Mouse (Mus musculus) neural tube, embryonic 12.5 days (tissue): ENCODE measurements around the gene Golga2. TPM values are rescaled to one million over a fixed set of nuclear protein-coding genes. Genes with fewer than 3 reads are reported as not detected.
"Not testable (repeated sequence)": the region's sequence is repeated elsewhere in the genome, so short reads cannot be mapped to it uniquely, and the experiment has no call there.

Source experiments
- ATAC-seq: fragments of 200-750 bp; cut with Nextera tagmentation; 2 replicates; pipeline ENCODE4 v1.8.0; 2017; ENCODE audit warnings: low read depth, mild to moderate bottlenecking, moderate TSS enrichment, moderate library complexity; ENCODE audit not compliant: low FRiP score
- H3K27ac ChIP-seq: fragments of 300-500 bp; sonication (generic); 2 replicates; pipeline ENCODE4 v1.5.1; 2016
- H3K27me3 ChIP-seq: fragments of 300-500 bp; sonication (generic); replicated peaks from 2 replicates; pipeline ENCODE4 v1.6.1; 2016; ENCODE audit warnings: mild to moderate bottlenecking
- H3K36me3 ChIP-seq: fragments of 300-500 bp; sonication (generic); 2 replicates; pipeline ENCODE4 v1.6.1; 2016; ENCODE audit warnings: mild to moderate bottlenecking
- H3K4me1 ChIP-seq: fragments of 300-500 bp; sonication (generic); 2 replicates; pipeline ENCODE4 v1.6.1; 2016
- H3K4me2 ChIP-seq: fragments of 300-500 bp; sonication (generic); replicated peaks from 2 replicates; pipeline ENCODE4 v1.6.1; 2016; ENCODE audit warnings: mild to moderate bottlenecking
- H3K4me3 ChIP-seq: fragments of 300-500 bp; sonication (generic); 2 replicates; pipeline ENCODE4 v1.5.1; 2016
- H3K9ac ChIP-seq: fragments of 300-500 bp; sonication (generic); 2 replicates; pipeline ENCODE4 v1.6.1; 2016; ENCODE audit warnings: mild to moderate bottlenecking
- H3K9me3 ChIP-seq: fragments of 300-500 bp; sonication (generic); 2 replicates; pipeline ENCODE4 v1.6.1; 2016; ENCODE audit warnings: mild to moderate bottlenecking
- WGBS: fragments of 180-500 bp; shearing (Covaris S2); methylation state at CpG from one replicate; pipeline ENCODE4 v1.1.7; 2016; 5-methylcytosine and 5-hydroxymethylcytosine counted together
- polyA plus RNA-seq: library from polyadenylated mRNA; unstranded; fragments of >200 nt; fragmentation: Nextera tagmentation; extraction: Ambion mirVana; gene quantifications from 2 replicates; pipeline ENCODE4 v1.2.1, GENCODE M21; 2016

Gene Golga2
- polyA plus RNA-seq, 1 experiment from 2014 or later: 32.4 TPM

DNA sequence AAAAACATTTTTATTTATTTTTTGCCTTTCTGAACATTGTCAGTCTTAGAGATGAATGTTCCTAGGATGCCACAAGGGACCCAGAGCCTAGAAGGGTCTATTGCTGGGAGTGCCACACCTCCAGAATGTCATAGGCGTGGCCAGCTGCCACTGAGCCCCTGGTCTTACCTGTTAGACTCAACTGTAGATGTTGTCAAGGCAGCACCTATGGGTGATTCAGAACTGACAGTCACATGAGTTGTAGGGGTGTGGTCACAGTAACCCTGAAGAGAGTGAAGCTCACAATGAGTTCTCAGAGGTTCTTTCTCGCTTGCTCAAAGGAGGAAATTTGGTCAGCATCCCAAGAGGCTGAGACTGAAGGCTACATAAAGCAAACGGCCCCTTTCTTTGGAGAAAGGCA is 8.1 kb downstream of the Golga2 start:
- H3K36me3 ChIP-seq: peaks cover 64% of the 10 kb centered on the region
- H3K9ac ChIP-seq: no peak overlapping the region
- 88% methylated on average over 3 of the region's 3 CpGs for WGBS
- ATAC-seq: no peak
- H3K27ac ChIP-seq: no peak overlapping the region
- H3K4me3 ChIP-seq: no peak overlapping the region
- H3K27me3 ChIP-seq: no peaks in the 10 kb centered on the region
- H3K4me1 ChIP-seq: no peaks in the 10 kb centered on the region
- no peaks in the 10 kb centered on the region for H3K9me3 ChIP-seq
- H3K4me2 ChIP-seq: no peak overlapping the region

- H3K36me3 ChIP-seq: peaks cover 65% of the 10 kb centered on the region
- H3K4me1 ChIP-seq, H3K4me3 ChIP-seq, H3K4me2 ChIP-seq, ATAC-seq, H3K27me3 ChIP-seq, H3K27ac ChIP-seq, H3K9ac ChIP-seq, H3K9me3 ChIP-seq: not testable (repeated sequence)
- WGBS: 91% methylated on average over 2 of the region's 2 CpGs
Observed at GRCm38 (mm10) chr2:32295842-32296241, 8.7 kb downstream of the Golga2 start.

DNA sequence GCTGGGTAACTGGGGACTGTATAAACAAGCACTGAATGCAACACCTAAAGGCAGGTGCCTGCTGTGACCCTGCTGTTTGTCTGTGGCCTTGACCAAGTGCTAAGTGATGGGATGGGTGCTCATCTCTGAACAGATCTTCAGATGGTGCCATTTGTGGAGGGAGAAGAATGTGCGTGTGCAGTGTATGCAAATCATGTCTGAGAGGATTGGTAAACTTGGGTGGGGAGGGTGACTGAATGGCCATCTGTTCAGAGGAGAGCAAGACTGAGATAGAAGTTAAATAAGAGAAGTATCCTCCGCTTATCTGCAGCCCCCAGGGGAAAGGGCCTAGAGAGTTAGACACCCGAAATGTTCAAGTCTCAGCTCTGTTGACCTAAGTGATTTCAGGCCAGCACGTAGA is 12.3 kb downstream of the Golga2 start:
- no peak overlapping the region for H3K9ac ChIP-seq
- H3K27ac ChIP-seq: no peak overlapping the region
- H3K4me3 ChIP-seq: no peak overlapping the region
- H3K27me3 ChIP-seq: no peaks in the 10 kb centered on the region
- no peaks in the 10 kb centered on the region for H3K9me3 ChIP-seq
- peaks cover 75% of the 10 kb centered on the region for H3K36me3 ChIP-seq
- H3K4me2 ChIP-seq: no peak overlapping the region
- WGBS: 88% methylated on average over 4 of the region's 4 CpGs
- H3K4me1 ChIP-seq: no peaks in the 10 kb centered on the region
- no peak for ATAC-seq

- WGBS: 89% methylated on average over 10 of the region's 10 CpGs
- ATAC-seq: no peak
- H3K27me3 ChIP-seq: no peaks in the 10 kb centered on the region
- H3K4me1 ChIP-seq: no peaks in the 10 kb centered on the region
- no peaks in the 10 kb centered on the region for H3K9me3 ChIP-seq
- no peak overlapping the region for H3K27ac ChIP-seq
- H3K9ac ChIP-seq: no peak overlapping the region
- H3K4me2 ChIP-seq: no peak overlapping the region
- H3K36me3 ChIP-seq: peaks cover 81% of the 10 kb centered on the region
- H3K4me3 ChIP-seq: no peak overlapping the region
Observed at GRCm38 (mm10) chr2:32302952-32303351, 15.8 kb downstream of the Golga2 start.

DNA sequence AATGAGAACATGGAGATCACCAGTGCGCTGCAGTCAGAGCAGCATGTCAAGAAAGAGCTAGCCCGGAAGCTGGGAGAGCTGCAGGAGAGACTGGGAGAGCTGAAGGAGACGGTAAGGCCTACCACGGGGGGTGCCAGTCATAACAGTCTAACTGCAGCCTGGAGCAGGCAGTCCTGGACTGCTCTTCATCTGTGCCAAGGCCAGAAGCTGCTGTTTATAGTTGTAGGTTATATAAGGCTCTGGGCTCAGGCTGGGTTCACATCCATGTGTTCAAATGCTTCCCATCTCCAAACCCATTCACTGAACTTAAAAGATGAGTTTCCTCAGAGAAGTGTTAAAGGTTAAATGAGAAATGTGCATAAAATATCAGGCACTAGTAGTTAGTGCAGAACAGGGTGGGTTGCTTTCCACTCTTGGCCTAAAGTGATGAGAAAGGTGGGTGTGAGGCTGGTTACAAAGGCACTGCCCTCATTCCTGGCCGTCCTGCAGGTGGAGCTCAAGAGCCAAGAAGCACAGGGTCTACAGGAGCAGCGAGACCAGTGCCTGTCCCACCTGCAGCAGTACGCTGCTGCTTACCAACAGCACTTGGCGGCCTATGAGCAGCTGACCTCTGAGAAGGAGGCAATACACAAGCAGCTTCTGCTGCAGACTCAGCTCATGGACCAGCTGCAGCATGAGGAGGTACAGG is 17.1 kb downstream of the Golga2 start:
- H3K9ac ChIP-seq: no peak overlapping the region
- WGBS: 58% methylated on average over 8 of the region's 8 CpGs
- no peak overlapping the region for H3K4me2 ChIP-seq
- H3K36me3 ChIP-seq: peaks cover 78% of the 10 kb centered on the region
- no peaks in the 10 kb centered on the region for H3K4me1 ChIP-seq
- ATAC-seq: no peak
- no peaks in the 10 kb centered on the region for H3K27me3 ChIP-seq
- H3K4me3 ChIP-seq: no peak overlapping the region
- no peaks in the 10 kb centered on the region for H3K9me3 ChIP-seq
- no peak overlapping the region for H3K27ac ChIP-seq

DNA sequence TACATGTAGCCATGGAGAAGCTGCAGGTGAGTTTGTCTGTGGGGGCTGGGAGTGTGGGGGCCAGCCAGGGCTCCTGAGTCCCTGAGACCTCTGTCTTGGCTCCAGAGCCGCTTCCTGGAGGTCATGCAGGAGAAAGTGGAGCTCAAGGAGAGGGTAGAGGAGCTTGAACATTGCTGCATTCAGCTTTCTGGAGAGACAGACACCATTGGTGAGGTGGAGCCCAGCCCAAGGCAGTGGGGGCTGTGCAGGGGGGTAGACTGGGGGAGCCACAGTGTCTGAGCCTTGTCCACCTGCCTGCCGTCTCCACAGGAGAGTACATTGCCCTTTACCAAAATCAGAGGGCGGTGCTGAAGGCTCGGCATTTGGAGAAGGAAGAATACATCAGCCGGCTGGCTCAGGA is 18.5 kb downstream of the Golga2 start:
- Histone ChIP-seq H3K36me3 (peaks cover 79% of the 10 kb centered on the region), H3K9ac (no peak overlapping the region), H3K4me2 (no peak overlapping the region), H3K27me3 (no peaks in the 10 kb centered on the region), H3K4me3 (no peak overlapping the region), H3K27ac (no peak overlapping the region), H3K9me3 (no peaks in the 10 kb centered on the region), H3K4me1 (no peaks in the 10 kb centered on the region; the same call in 1 of the 2 replicates)
- ATAC-seq: no peak
- 93% methylated on average over 5 of the region's 5 CpGs for WGBS

DNA sequence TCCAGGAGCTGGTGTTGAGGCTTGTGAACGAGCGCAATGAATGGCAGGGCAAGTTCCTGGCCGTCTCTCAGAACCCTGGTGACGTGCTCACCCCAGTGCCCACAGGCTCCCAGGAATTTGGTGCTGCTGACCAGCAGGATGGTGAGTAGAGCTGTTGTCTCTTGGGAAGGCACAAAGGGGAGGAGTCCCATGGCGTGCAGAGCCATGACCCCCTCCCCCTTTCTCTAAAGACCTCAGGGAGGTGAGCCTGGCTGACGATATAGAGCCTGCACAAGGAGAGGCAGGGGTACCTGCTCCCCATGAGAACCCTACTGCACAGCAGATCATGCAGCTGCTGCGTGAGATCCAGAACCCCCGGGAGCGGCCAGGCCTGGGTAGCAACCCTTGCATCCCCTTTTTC is 19.0 kb downstream of the Golga2 start:
- no peak overlapping the region for H3K4me2 ChIP-seq
- H3K36me3 ChIP-seq: peaks cover 77% of the 10 kb centered on the region
- no peak for ATAC-seq
- no peak overlapping the region for H3K4me3 ChIP-seq
- no peak overlapping the region for H3K9ac ChIP-seq
- no peaks in the 10 kb centered on the region for H3K27me3 ChIP-seq
- H3K27ac ChIP-seq: no peak overlapping the region
- no peaks in the 10 kb centered on the region for H3K9me3 ChIP-seq
- peaks cover 4% of the 10 kb centered on the region; the same call in 1 of the 2 replicates for H3K4me1 ChIP-seq
- 87% methylated on average over 9 of the region's 9 CpGs for WGBS

DNA sequence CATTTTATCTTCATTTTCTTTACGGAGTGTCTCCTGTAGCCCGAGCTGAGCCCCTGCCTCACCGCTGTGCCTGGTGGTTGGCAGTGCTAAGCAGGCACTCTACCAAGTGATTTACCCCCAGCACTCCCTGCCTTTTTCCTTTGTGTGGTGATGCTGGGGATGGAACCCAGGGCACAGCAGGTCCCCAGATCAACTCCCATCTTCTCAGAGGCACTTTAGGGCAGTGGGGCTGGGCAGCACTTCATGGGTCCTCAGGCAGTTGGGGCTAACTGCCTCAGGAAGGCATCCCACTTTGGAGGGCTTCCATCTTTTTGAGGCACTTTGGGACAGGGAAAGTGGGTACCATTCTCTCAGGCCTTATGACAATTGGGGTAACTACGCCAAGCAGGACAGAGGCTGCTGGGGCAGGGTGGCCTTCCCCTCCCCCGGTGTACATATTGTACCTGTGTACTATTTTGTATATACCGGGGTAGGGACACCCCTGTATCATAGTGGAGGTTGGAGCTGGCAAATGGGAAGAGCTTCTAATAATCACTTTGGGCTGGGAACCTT is 20.1 kb downstream of the Golga2 start:
- Histone ChIP-seq H3K36me3 (peaks cover 70% of the 10 kb centered on the region), H3K9ac (no peak overlapping the region), H3K27ac (no peak overlapping the region), H3K27me3 (0 out of 2 replicates have a peak, but pooled peaks cover 3% of the 10 kb centered on the region), H3K4me1 (peaks cover 14% of the 10 kb centered on the region), H3K4me2 (no peak overlapping the region), H3K4me3 (no peak overlapping the region), H3K9me3 (no peaks in the 10 kb centered on the region)
- 88% methylated on average over 6 of the region's 6 CpGs for WGBS
- no peak for ATAC-seq

DNA sequence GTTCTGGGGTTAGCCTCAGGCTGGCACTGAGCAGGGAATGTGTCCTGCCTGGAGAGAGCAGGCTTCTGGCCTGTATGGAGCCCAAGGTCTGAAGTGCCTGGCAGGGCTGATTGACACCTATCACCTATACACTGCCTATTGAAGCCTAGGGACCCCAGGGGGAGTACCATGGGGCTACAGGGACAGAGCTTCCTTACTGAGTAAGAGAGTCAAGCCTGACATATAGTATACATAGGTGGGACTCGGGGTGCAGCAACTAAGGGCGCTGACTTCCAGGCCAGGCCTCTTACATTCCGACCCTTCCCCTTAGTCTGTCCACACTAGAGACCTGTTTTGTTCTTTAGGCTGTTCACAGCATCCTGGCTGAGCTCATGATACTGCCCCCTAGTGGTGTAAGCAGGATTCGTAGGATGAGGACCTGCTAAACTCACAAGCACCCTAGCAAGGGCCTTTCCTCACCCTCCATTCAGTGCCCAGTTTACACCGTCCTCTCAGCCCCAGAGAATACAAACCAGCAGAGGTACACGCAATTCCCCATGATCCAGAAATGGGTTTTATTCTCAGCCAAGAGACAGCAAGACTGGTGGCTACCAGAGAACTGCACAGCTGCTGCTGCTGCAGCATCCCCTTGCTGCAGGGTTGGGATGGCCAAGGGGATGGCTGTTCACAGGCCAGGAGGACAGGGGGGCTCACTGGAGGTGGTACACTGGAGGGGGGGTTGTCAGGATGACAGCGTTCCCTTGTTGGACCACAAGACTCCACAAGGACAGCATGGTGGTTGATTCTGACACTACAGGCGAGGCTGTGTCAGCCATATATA is 21.0 kb downstream of the Golga2 start:
- H3K9me3 ChIP-seq: no peaks in the 10 kb centered on the region
- 53% methylated on average over 8 of the region's 8 CpGs for WGBS
- no peak for ATAC-seq
- peaks cover 65% of the 10 kb centered on the region for H3K36me3 ChIP-seq
- H3K27me3 ChIP-seq: 0 out of 2 replicates have a peak, but pooled peaks cover 3% of the 10 kb centered on the region
- H3K27ac ChIP-seq: no peak overlapping the region
- H3K4me1 ChIP-seq: peaks cover 17% of the 10 kb centered on the region
- no peak overlapping the region for H3K4me2 ChIP-seq
- no peak overlapping the region for H3K9ac ChIP-seq
- H3K4me3 ChIP-seq: no peak overlapping the region

GRCm38 (mm10) chr2:32308870-32309568 is 21.8 kb downstream of the Golga2 start:
- peaks cover 56% of the 10 kb centered on the region for H3K36me3 ChIP-seq
- H3K27me3 ChIP-seq: 0 out of 2 replicates have a peak, but pooled peaks cover 3% of the 10 kb centered on the region
- H3K4me3 ChIP-seq: no peak overlapping the region
- H3K4me2 ChIP-seq: no peak overlapping the region
- 91% methylated on average over 16 of the region's 16 CpGs for WGBS
- no peak overlapping the region for H3K27ac ChIP-seq
- no peak for ATAC-seq
- H3K9me3 ChIP-seq: no peaks in the 10 kb centered on the region
- H3K9ac ChIP-seq: no peak overlapping the region
- H3K4me1 ChIP-seq: peaks cover 17% of the 10 kb centered on the region

GRCm38 (mm10) chr2:32310096-32310845 is 23.1 kb downstream of the Golga2 start:
- WGBS: 85% methylated on average over 18 of the region's 18 CpGs
- Histone ChIP-seq H3K4me1 (peaks cover 17% of the 10 kb centered on the region), H3K27ac (no peak overlapping the region), H3K36me3 (peaks cover 51% of the 10 kb centered on the region), H3K27me3 (peaks cover 3% of the 10 kb centered on the region; the same call in 1 of the 2 replicates), H3K4me3 (no peak overlapping the region), H3K9me3 (no peaks in the 10 kb centered on the region), H3K4me2 (peak overlapping the region; percentile 100; the same call in 1 of the 2 replicates), H3K9ac (peak overlapping the region; percentile 17; the same call in 1 of the 2 replicates)
- ATAC-seq: no peak
